Mouse (Mus musculus): Measurements from ENCODE around the gene Ddx21. TPM values are rescaled to one million over a fixed set of nuclear protein-coding genes. Genes with fewer than 3 reads are reported as not detected.

Ddx21 gene
- 18.2 and 19.9 TPM in 2 replicates for polyA plus RNA-seq (2012; rRNA removed)

DNA sequence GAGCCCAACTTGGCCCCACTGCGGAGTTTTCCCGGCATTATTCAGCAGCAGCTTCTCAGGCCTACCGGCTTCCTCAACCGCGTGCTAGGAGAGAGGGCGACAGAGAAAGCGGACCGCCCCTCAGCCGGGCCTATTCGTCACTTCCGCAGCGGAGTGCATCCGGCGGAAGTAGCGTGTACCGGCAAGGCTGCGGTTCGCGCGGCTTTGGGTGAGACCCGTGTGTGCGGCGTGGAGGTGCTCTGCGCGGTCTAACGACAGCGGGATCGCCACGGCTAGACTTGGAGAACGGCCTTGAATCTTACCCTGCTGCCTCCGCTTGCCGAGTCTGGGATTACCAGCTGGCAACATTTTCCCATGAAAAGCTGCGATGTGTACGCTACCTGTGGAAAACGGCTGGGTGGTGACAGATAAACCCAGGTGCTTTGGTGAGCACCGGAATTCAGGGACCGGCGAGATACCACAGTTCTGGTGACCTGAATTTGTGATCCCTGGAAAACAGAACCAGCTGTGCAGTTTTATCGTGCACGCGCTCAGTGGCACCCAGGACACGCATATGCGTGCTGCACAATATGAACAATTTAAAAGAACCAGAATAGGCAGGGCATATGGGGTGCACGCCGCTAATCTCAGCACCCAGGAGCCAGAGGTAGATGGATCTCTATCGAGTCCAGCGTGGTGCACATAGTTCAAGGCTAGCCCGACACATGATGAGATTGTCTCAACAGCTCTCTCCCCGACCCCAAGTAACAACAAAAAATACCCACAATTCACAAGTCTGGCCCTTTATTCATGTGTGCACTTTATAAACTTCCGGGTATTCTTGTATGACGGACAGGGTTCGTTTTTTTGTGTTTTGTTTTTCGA, at the start of gene Ddx21:
Gene Ddx21 (minus strand): TSS at position 105 of the 864 bp plus-strand sequence.
- Histone ChIP-seq H3K4me1 (ENCODE audit: control insufficient read depth, insufficient read depth, low read length) (no peaks in the 10 kb centered on the region), H3K27ac (ENCODE audit: insufficient read depth, low read length) (peak within 1 kb of the TSS; percentile 37; the same call in 1 of the 2 replicates), H3K27me3 (ENCODE audit: control insufficient read depth, insufficient read depth, low read length) (no peaks in the 10 kb centered on the region), H3K4me3 (replicated peaks; ENCODE audit: insufficient read depth, low read depth, low read length) (peak within 1 kb of the TSS; percentile 83)
- TF ChIP-seq CTCF (IDR thresholded peaks at IDR 0.05; ENCODE audit: borderline replicate concordance, insufficient read depth, low read depth, low read length) (no peak), POLR2A (IDR thresholded peaks at IDR 0.05; ENCODE audit: borderline replicate concordance, insufficient read depth, low read length) (peak; percentile 99)
- DNase-seq, result peak; percentile 89 to 90
- 5% methylated on average over 53 of the region's 53 CpGs for WGBS

DNA sequence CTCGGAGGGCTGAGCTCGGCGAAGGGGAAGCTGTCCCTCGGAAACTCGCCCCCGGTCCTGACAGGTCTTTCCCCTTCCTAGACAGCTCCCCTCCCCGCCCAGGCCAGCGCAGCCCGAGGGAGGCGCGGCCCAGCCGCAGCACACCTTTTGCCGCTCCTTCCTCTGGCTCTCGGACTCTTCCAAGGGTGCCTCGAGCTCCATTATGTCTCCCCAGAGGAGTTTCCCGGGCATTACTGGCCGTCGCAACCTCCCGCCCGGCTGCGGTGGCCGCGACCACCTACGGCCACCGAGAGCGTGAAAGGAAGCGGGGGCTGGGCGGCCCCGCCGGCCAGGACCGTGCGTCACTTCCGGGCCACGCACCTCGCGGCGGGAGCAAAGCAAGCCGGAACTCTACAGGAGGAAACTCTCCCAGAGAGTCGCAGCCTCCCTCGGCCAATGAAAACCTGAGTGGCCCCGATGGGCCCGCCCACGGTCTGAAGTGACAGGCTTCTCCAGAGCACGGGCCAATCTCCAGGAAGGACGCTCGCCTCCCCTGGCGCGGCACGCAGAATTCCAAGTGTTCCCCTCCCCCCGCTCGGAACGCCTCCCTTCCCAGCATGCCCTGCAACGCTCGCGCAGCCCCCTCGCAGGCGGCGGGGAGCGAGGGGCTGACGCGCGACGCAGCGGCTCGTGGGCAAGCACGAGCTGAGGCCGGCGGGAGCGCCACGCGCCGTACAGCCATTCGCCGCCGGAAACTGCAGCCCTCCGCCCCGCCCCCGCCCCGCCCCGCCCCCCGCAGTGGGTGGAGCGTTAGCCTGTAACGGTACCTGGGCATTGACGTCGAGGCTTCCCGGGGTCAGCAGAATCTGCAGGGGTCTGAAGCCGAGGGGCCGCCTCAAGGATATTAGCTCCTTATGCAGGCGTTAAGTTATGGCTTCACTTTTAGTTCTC, 49.1 kb upstream of the Ddx21 start, which contains the start of gene Ddx50:
Gene Ddx50 (minus strand): TSS at position 338 of the 930 bp plus-strand sequence.
- peak; percentile 99 to 100 for DNase-seq
- WGBS, result under 1% methylated on average over 83 of the region's 89 CpGs
- H3K4me1 ChIP-seq (ENCODE audit: control insufficient read depth, insufficient read depth, low read length), result peaks cover 5% of the 10 kb centered on the region; the same call in 1 of the 2 replicates
- peak within 1 kb of the TSS; percentile 78 for H3K27ac ChIP-seq (ENCODE audit: insufficient read depth, low read length)
- H3K27me3 ChIP-seq (ENCODE audit: control insufficient read depth, insufficient read depth, low read length), result no peaks in the 10 kb centered on the region
- TF ChIP-seq POLR2A (IDR thresholded peaks at IDR 0.05; ENCODE audit: borderline replicate concordance, insufficient read depth, low read length), result peak; percentile 62; the same call in 1 of the 2 replicates
- no peak for TF ChIP-seq CTCF (IDR thresholded peaks at IDR 0.05; ENCODE audit: borderline replicate concordance, insufficient read depth, low read depth, low read length)
- H3K4me3 ChIP-seq (replicated peaks; ENCODE audit: insufficient read depth, low read depth, low read length), result peak within 1 kb of the TSS; percentile 83

DNA sequence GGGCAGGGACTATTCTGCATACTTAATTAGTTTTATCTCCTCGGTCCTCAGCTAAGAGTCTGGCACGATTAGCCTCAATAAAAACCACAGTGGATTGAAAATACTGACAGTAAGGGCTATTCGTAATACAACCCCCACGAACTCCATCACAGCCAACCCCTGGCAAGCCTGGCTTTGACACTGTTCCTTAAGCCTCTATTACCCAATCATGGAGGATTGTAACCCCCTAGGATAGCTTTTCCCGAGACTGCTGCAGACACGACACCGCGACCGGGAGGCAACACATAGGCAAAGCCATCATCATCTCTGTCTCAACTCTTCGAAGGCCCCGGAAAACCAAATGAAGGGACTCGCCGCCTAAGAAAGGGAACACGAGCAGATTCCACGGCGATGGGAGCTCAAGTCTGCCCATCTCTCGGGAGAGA, 48.3 kb upstream of the Ddx21 start:
- no peak for DNase-seq
- Histone ChIP-seq H3K4me1 (ENCODE audit: control insufficient read depth, insufficient read depth, low read length) (peaks cover 5% of the 10 kb centered on the region; the same call in 1 of the 2 replicates), H3K27ac (ENCODE audit: insufficient read depth, low read length) (peak overlapping the region; percentile 78), H3K27me3 (ENCODE audit: control insufficient read depth, insufficient read depth, low read length) (no peaks in the 10 kb centered on the region), H3K4me3 (replicated peaks; ENCODE audit: insufficient read depth, low read depth, low read length) (peak overlapping the region; percentile 83)
- TF ChIP-seq POLR2A (IDR thresholded peaks at IDR 0.05; ENCODE audit: borderline replicate concordance, insufficient read depth, low read length), result no peak
- TF ChIP-seq CTCF (IDR thresholded peaks at IDR 0.05; ENCODE audit: borderline replicate concordance, insufficient read depth, low read depth, low read length), result no peak
- 0% methylated on average over 17 of the region's 17 CpGs for WGBS

DNA sequence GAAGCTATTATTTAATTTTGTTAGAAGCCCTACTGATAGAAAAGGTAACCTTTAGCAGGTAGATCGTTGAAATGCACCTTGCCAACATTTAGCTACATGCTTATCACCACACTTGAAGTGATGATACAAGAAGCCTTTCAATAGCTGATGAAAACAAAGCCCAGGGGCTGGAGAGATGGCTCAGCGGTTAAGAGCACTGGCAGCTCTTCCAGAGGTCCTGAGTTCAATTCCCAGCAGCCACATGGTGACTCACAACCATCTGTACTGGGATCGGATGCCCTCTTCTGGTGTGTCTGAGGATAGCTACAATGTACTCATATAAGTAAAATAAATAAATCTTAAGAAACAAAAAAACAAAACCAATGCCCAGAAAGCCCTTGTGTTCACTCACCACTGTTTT, 2.1 kb upstream of the Ddx21 start:
- no peak for TF ChIP-seq POLR2A (IDR thresholded peaks at IDR 0.05; ENCODE audit: borderline replicate concordance, insufficient read depth, low read length)
- TF ChIP-seq CTCF (IDR thresholded peaks at IDR 0.05; ENCODE audit: borderline replicate concordance, insufficient read depth, low read depth, low read length), result no peak
- H3K27ac ChIP-seq (ENCODE audit: insufficient read depth, low read length), result no peak overlapping the region
- WGBS, result 79% methylated on average over 3 of the region's 3 CpGs
- H3K4me3 ChIP-seq (replicated peaks; ENCODE audit: insufficient read depth, low read depth, low read length), result no peak overlapping the region
- no peaks in the 10 kb centered on the region for H3K4me1 ChIP-seq (ENCODE audit: control insufficient read depth, insufficient read depth, low read length)
- no peak for DNase-seq
- H3K27me3 ChIP-seq (ENCODE audit: control insufficient read depth, insufficient read depth, low read length), result no peaks in the 10 kb centered on the region

- H3K27ac ChIP-seq (ENCODE audit: insufficient read depth, low read length), result no peak overlapping the region
- DNase-seq, result no peak
- no peaks in the 10 kb centered on the region for H3K27me3 ChIP-seq (ENCODE audit: control insufficient read depth, insufficient read depth, low read length)
- TF ChIP-seq CTCF (IDR thresholded peaks at IDR 0.05; ENCODE audit: borderline replicate concordance, insufficient read depth, low read depth, low read length) (no peak), POLR2A (IDR thresholded peaks at IDR 0.05; ENCODE audit: borderline replicate concordance, insufficient read depth, low read length) (no peak)
- WGBS, result 88% methylated on average over 12 of the region's 12 CpGs
- no peak overlapping the region for H3K4me3 ChIP-seq (replicated peaks; ENCODE audit: insufficient read depth, low read depth, low read length)
- H3K4me1 ChIP-seq (ENCODE audit: control insufficient read depth, insufficient read depth, low read length), result no peaks in the 10 kb centered on the region
Observed at GRCm38 (mm10) chr10:62603233-62604030, 1.4 kb upstream of the Ddx21 start.

GRCm38 (mm10) chr10:62601833-62602176, 276 bp downstream of the Ddx21 start:
- Histone ChIP-seq H3K4me1 (ENCODE audit: control insufficient read depth, insufficient read depth, low read length) (no peaks in the 10 kb centered on the region), H3K4me3 (replicated peaks; ENCODE audit: insufficient read depth, low read depth, low read length) (peak overlapping the region; percentile 83), H3K27ac (ENCODE audit: insufficient read depth, low read length) (no peak overlapping the region), H3K27me3 (ENCODE audit: control insufficient read depth, insufficient read depth, low read length) (no peaks in the 10 kb centered on the region)
- no peak for DNase-seq
- 2% methylated on average over 23 of the region's 23 CpGs for WGBS
- TF ChIP-seq POLR2A (IDR thresholded peaks at IDR 0.05; ENCODE audit: borderline replicate concordance, insufficient read depth, low read length) (no peak), CTCF (IDR thresholded peaks at IDR 0.05; ENCODE audit: borderline replicate concordance, insufficient read depth, low read depth, low read length) (no peak)

Data from cerebellum, adult 2 months (tissue).